Mouse (Mus musculus): ENCODE data around the gene Dlgap1. TPM values are rescaled to one million over a fixed set of nuclear protein-coding genes. Genes with fewer than 3 reads are reported as not detected.

The Dlgap1 gene
- polyA plus RNA-seq, 2 experiments = 4.6 to 4.7 TPM

DNA sequence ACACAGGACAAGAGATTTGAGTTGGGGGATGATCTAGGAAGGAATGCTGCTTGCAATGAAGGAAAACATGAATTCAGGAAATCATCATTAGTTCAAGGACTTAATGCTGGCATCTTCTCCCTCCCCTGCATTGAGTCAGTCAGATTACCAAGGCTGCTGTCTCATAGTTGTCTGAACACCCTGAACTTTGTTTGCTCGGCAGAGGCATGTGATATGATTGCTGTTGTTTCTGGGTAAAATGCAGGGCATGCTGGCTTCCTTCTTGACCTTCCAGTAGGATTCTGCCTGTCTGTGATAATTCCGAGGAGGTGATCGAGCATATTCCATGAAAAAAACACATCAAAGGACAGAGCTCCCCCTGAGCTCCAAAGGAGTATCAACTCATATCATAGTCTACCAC, 283.6 kb downstream of the Dlgap1 start:
- no peak overlapping the region for H3K9ac ChIP-seq (ENCODE audit: low read depth, low read length, severe bottlenecking)
- H3K36me3 ChIP-seq (ENCODE audit: control insufficient read depth, insufficient read depth, low read length) = no peaks in the 10 kb centered on the region
- H3K4me3 ChIP-seq (replicated peaks; ENCODE audit: low read length) = no peak overlapping the region
- WGBS = 88% methylated on average over 3 of the region's 3 CpGs
- H3K4me2 ChIP-seq (replicated peaks; ENCODE audit: low read depth, low read length, severe bottlenecking) = no peak overlapping the region
- H3K9me3 ChIP-seq (ENCODE audit: control insufficient read depth, low read length) = no peaks in the 10 kb centered on the region
- no peaks in the 10 kb centered on the region for H3K27me3 ChIP-seq (ENCODE audit: control insufficient read depth, insufficient read depth, low read length)
- no peaks in the 10 kb centered on the region for H3K4me1 ChIP-seq (ENCODE audit: control insufficient read depth, insufficient read depth, low read length)
- H3K27ac ChIP-seq (replicated peaks; ENCODE audit: low read depth, low read length) = no peak overlapping the region
- ATAC-seq (ENCODE audit: low FRiP score, low read depth) (no peak), DNase-seq (ENCODE audit: low spot score) (no peak)
- TF ChIP-seq POLR2A (IDR thresholded peaks at IDR 0.05; ENCODE audit: borderline replicate concordance, extremely low read depth, insufficient read depth, insufficient read length) = no peak

- 50% methylated on average over 4 of the region's 4 CpGs for WGBS
- Histone ChIP-seq H3K4me2 (replicated peaks; ENCODE audit: low read depth, low read length, severe bottlenecking) (no peak overlapping the region), H3K4me1 (ENCODE audit: control insufficient read depth, insufficient read depth, low read length) (no peaks in the 10 kb centered on the region), H3K36me3 (ENCODE audit: control insufficient read depth, insufficient read depth, low read length) (no peaks in the 10 kb centered on the region), H3K27me3 (ENCODE audit: control insufficient read depth, insufficient read depth, low read length) (no peaks in the 10 kb centered on the region), H3K27ac (replicated peaks; ENCODE audit: low read depth, low read length) (no peak overlapping the region), H3K4me3 (replicated peaks; ENCODE audit: low read length) (no peak overlapping the region), H3K9ac (ENCODE audit: low read depth, low read length, severe bottlenecking) (no peak overlapping the region), H3K9me3 (ENCODE audit: control insufficient read depth, low read length) (no peaks in the 10 kb centered on the region)
- ATAC-seq (ENCODE audit: low FRiP score, low read depth) (no peak), DNase-seq (ENCODE audit: low spot score) (no peak)
- TF ChIP-seq POLR2A (IDR thresholded peaks at IDR 0.05; ENCODE audit: borderline replicate concordance, extremely low read depth, insufficient read depth, insufficient read length) = no peak
These were observed 287.5 kb downstream of the Dlgap1 start for GRCm38 (mm10) chr17:70256371-70256770.

- Histone ChIP-seq H3K9me3 (ENCODE audit: control insufficient read depth, low read length) (no peaks in the 10 kb centered on the region), H3K36me3 (ENCODE audit: control insufficient read depth, insufficient read depth, low read length) (no peaks in the 10 kb centered on the region), H3K4me1 (ENCODE audit: control insufficient read depth, insufficient read depth, low read length) (no peaks in the 10 kb centered on the region), H3K4me3 (replicated peaks; ENCODE audit: low read length) (no peak overlapping the region), H3K9ac (ENCODE audit: low read depth, low read length, severe bottlenecking) (no peak overlapping the region), H3K27ac (replicated peaks; ENCODE audit: low read depth, low read length) (no peak overlapping the region), H3K27me3 (ENCODE audit: control insufficient read depth, insufficient read depth, low read length) (no peaks in the 10 kb centered on the region), H3K4me2 (replicated peaks; ENCODE audit: low read depth, low read length, severe bottlenecking) (no peak overlapping the region)
- DNase-seq (ENCODE audit: low spot score) (no peak), ATAC-seq (ENCODE audit: low FRiP score, low read depth) (no peak)
- no peak for TF ChIP-seq POLR2A (IDR thresholded peaks at IDR 0.05; ENCODE audit: borderline replicate concordance, extremely low read depth, insufficient read depth, insufficient read length)
- 58% methylated on average over 3 of the region's 3 CpGs for WGBS
These were observed 294.3 kb downstream of the Dlgap1 start for GRCm38 (mm10) chr17:70263156-70263555.

GRCm38 (mm10) chr17:70272125-70272524, 303.3 kb downstream of the Dlgap1 start:
- no peaks in the 10 kb centered on the region for H3K27me3 ChIP-seq (ENCODE audit: control insufficient read depth, insufficient read depth, low read length)
- no peak for DNase-seq (ENCODE audit: low spot score)
- no peak overlapping the region for H3K27ac ChIP-seq (replicated peaks; ENCODE audit: low read depth, low read length)
- H3K36me3 ChIP-seq (ENCODE audit: control insufficient read depth, insufficient read depth, low read length) = no peaks in the 10 kb centered on the region
- no peak for ATAC-seq (ENCODE audit: low FRiP score, low read depth)
- no peak overlapping the region for H3K4me3 ChIP-seq (replicated peaks; ENCODE audit: low read length)
- H3K9me3 ChIP-seq (ENCODE audit: control insufficient read depth, low read length) = no peaks in the 10 kb centered on the region
- H3K4me1 ChIP-seq (ENCODE audit: control insufficient read depth, insufficient read depth, low read length) = no peaks in the 10 kb centered on the region
- 97% methylated on average over 2 of the region's 2 CpGs for WGBS
- no peak overlapping the region for H3K9ac ChIP-seq (ENCODE audit: low read depth, low read length, severe bottlenecking)
- H3K4me2 ChIP-seq (replicated peaks; ENCODE audit: low read depth, low read length, severe bottlenecking) = no peak overlapping the region
- TF ChIP-seq POLR2A (IDR thresholded peaks at IDR 0.05; ENCODE audit: borderline replicate concordance, extremely low read depth, insufficient read depth, insufficient read length) = no peak

GRCm38 (mm10) chr17:70287708-70288107, 318.8 kb downstream of the Dlgap1 start:
- H3K27ac ChIP-seq (replicated peaks; ENCODE audit: low read depth, low read length) = no peak overlapping the region
- no peaks in the 10 kb centered on the region for H3K36me3 ChIP-seq (ENCODE audit: control insufficient read depth, insufficient read depth, low read length)
- ATAC-seq (ENCODE audit: low FRiP score, low read depth) (no peak), DNase-seq (ENCODE audit: low spot score) (no peak)
- H3K4me1 ChIP-seq (ENCODE audit: control insufficient read depth, insufficient read depth, low read length) = no peaks in the 10 kb centered on the region
- H3K4me3 ChIP-seq (replicated peaks; ENCODE audit: low read length) = no peak overlapping the region
- H3K9ac ChIP-seq (ENCODE audit: low read depth, low read length, severe bottlenecking) = no peak overlapping the region
- no peaks in the 10 kb centered on the region for H3K9me3 ChIP-seq (ENCODE audit: control insufficient read depth, low read length)
- TF ChIP-seq POLR2A (IDR thresholded peaks at IDR 0.05; ENCODE audit: borderline replicate concordance, extremely low read depth, insufficient read depth, insufficient read length) = no peak
- H3K27me3 ChIP-seq (ENCODE audit: control insufficient read depth, insufficient read depth, low read length) = no peaks in the 10 kb centered on the region
- 83% methylated on average over 2 of the region's 2 CpGs for WGBS
- no peak overlapping the region for H3K4me2 ChIP-seq (replicated peaks; ENCODE audit: low read depth, low read length, severe bottlenecking)

- Histone ChIP-seq H3K27ac (replicated peaks; ENCODE audit: low read depth, low read length) (no peak overlapping the region), H3K4me1 (ENCODE audit: control insufficient read depth, insufficient read depth, low read length) (no peaks in the 10 kb centered on the region), H3K4me2 (replicated peaks; ENCODE audit: low read depth, low read length, severe bottlenecking) (no peak overlapping the region), H3K36me3 (ENCODE audit: control insufficient read depth, insufficient read depth, low read length) (no peaks in the 10 kb centered on the region), H3K4me3 (replicated peaks; ENCODE audit: low read length) (no peak overlapping the region), H3K27me3 (ENCODE audit: control insufficient read depth, insufficient read depth, low read length) (no peaks in the 10 kb centered on the region), H3K9ac (ENCODE audit: low read depth, low read length, severe bottlenecking) (no peak overlapping the region), H3K9me3 (ENCODE audit: control insufficient read depth, low read length) (no peaks in the 10 kb centered on the region)
- 83% methylated on average over 7 of the region's 7 CpGs for WGBS
- no peak for ATAC-seq (ENCODE audit: low FRiP score, low read depth)
- TF ChIP-seq POLR2A (IDR thresholded peaks at IDR 0.05; ENCODE audit: borderline replicate concordance, extremely low read depth, insufficient read depth, insufficient read length) = no peak
- DNase-seq (ENCODE audit: low spot score) = no peak
These were observed 325.2 kb downstream of the Dlgap1 start for GRCm38 (mm10) chr17:70294106-70294505.
